Mouse (Mus musculus) liver, embryonic 16.5 days (tissue): ENCODE measurements at regions not wholly inside any gene's neighbourhood (a gene's known extent, or its start where the extent isn't known, plus 50 kb on each side); places are given as distances from the start of the nearest gene placed in this dataset.

Experiments used
- ATAC-seq: fragments of 200-750 bp; cut with Nextera tagmentation; 2 replicates; pipeline ENCODE4 v1.8.0; 2017; ENCODE audit warnings: low read depth, mild to moderate bottlenecking, moderate number of reproducible peaks, moderate library complexity
- H3K27ac ChIP-seq: fragments of 300-500 bp; sonication (generic); 2 replicates; pipeline ENCODE4 v1.5.1; 2014; ENCODE audit warnings: mild to moderate bottlenecking, low read length
- H3K27me3 ChIP-seq: fragments of 300-500 bp; sonication (generic); 2 replicates; pipeline ENCODE4 v1.6.1; 2014; ENCODE audit warnings: low read depth, low read length, mixed read lengths; ENCODE audit not compliant: control insufficient read depth, insufficient read depth
- H3K36me3 ChIP-seq: fragments of 300-500 bp; sonication (generic); 2 replicates; pipeline ENCODE4 v1.6.1; 2014; ENCODE audit warnings: mild to moderate bottlenecking; ENCODE audit not compliant: control insufficient read depth, insufficient read depth
- H3K4me1 ChIP-seq: fragments of 300-500 bp; sonication (generic); 2 replicates; pipeline ENCODE4 v1.6.1; 2014; ENCODE audit warnings: low read depth, low read length, mixed read lengths; ENCODE audit not compliant: control insufficient read depth
- H3K4me2 ChIP-seq: fragments of 300-500 bp; sonication (generic); 2 replicates; pipeline ENCODE4 v1.6.1; 2014; ENCODE audit warnings: low read depth, low read length, mixed read lengths
- H3K4me3 ChIP-seq: fragments of 300-500 bp; sonication (generic); 2 replicates; pipeline ENCODE4 v1.5.1; 2014; ENCODE audit warnings: low read depth, mild to moderate bottlenecking, low read length
- H3K9ac ChIP-seq: fragments of 300-500 bp; sonication (generic); 2 replicates; pipeline ENCODE4 v1.6.1; 2014; ENCODE audit warnings: low read depth, low read length
- H3K9me3 ChIP-seq: fragments of 300-500 bp; sonication (generic); replicated peaks from 2 replicates; pipeline ENCODE4 v1.6.1; 2016; ENCODE audit warnings: low read length; ENCODE audit not compliant: control insufficient read depth
- WGBS: fragments of 180-500 bp; shearing (Covaris S2); extraction: QIAGEN DNeasy Blood & Tissue Kit; methylation state at CpG from one replicate; pipeline ENCODE4 v1.1.7; 2014; ENCODE audit not compliant: insufficient replicate concordance; 5-methylcytosine and 5-hydroxymethylcytosine counted together

DNA sequence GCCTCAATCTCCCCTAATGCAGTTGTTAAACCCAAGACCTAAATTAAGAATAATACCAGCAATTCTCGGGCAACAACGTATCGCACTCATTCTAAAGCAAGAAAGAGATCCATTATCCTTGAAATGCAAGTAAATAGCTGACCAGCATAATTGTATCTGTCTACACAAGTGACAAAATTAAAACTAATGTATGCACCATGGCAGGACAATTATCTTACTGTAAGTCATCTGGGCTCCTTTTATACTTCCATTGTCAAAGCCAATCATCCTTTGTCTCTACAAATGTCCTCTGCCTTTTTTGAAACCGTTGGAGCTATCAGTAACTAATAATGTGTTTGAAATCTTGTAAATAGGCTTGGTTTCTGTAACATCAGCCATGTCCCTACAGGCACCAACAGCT is 347.5 kb upstream of the Tenm4 start:
- Histone ChIP-seq H3K4me2 (no peak overlapping the region), H3K36me3 (no peaks in the 10 kb centered on the region), H3K27me3 (no peaks in the 10 kb centered on the region), H3K27ac (no peak overlapping the region), H3K9ac (no peak overlapping the region), H3K4me1 (no peaks in the 10 kb centered on the region), H3K9me3 (no peaks in the 10 kb centered on the region), H3K4me3 (no peak overlapping the region)
- ATAC-seq = no peak
- 62% methylated on average over 4 of the region's 4 CpGs for WGBS

DNA sequence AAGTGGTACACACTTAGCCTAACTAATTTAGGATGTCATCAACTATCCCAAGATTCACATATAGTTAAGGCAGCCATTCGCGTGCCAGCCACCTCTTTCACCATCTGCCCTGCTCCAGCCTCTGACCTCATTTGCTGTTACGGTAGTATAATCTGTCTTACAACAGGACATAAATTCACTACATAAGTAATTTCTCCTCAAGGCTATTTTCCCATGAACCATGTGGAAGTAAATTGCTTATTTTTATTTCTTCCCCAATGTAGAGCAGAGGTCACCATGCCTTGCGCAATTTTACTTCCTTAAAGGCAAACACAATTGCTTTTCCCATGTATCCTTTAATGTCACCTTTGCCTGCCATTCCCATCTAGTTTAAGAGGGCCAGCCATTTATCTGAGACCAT is 341.2 kb upstream of the Tenm4 start:
- Histone ChIP-seq H3K27me3 (no peaks in the 10 kb centered on the region), H3K4me1 (no peaks in the 10 kb centered on the region), H3K4me2 (no peak overlapping the region), H3K36me3 (no peaks in the 10 kb centered on the region), H3K9me3 (no peaks in the 10 kb centered on the region), H3K4me3 (no peak overlapping the region), H3K27ac (no peak overlapping the region), H3K9ac (no peak overlapping the region)
- 78% methylated on average over 4 of the region's 4 CpGs for WGBS
- ATAC-seq = no peak

DNA sequence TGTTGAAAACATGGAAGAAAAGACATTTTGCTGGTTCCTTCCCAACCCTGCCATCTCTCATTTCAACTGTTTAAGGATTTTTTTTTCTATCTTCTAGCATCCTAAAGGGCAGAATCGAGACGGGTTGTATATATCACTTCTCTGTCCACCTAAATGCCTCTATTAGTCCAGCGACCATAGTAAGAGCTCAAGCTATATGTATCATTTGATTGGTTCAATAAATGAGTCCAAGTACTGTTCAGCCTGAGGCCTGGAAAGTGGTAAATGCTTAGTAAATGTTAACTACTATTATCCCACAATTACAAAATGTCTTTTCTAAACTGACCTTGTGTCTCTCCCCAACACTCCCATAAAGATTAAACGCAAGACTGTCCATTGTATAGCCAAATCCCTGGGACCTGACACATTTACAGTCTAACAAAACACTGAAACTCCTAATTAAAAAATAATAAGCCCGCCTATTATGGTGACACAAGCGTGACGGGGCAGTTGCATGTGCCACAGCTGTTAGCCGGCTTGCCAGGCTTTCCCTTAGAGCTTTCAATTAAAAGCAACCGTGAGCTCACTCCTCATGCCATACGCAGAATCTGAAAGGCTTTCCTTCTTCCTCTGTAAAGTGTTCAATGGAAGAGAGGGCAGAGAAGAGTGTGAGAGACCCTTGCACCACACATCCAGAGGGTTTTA is 336.7 kb upstream of the Tenm4 start:
- 71% methylated on average over 10 of the region's 10 CpGs for WGBS
- H3K4me3 ChIP-seq = no peak overlapping the region
- no peaks in the 10 kb centered on the region for H3K27me3 ChIP-seq
- no peaks in the 10 kb centered on the region for H3K9me3 ChIP-seq
- no peak overlapping the region for H3K4me2 ChIP-seq
- no peak for ATAC-seq
- no peak overlapping the region for H3K27ac ChIP-seq
- H3K36me3 ChIP-seq = no peaks in the 10 kb centered on the region
- no peak overlapping the region for H3K9ac ChIP-seq
- H3K4me1 ChIP-seq = no peaks in the 10 kb centered on the region

- Histone ChIP-seq H3K4me1 (no peaks in the 10 kb centered on the region), H3K36me3 (no peaks in the 10 kb centered on the region), H3K9me3 (no peaks in the 10 kb centered on the region), H3K27ac (no peak overlapping the region), H3K4me2 (no peak overlapping the region), H3K4me3 (no peak overlapping the region), H3K9ac (no peak overlapping the region), H3K27me3 (no peaks in the 10 kb centered on the region)
- no peak for ATAC-seq
- WGBS = 62% methylated on average over 2 of the region's 2 CpGs
These were observed 330.6 kb upstream of the Tenm4 start for GRCm38 (mm10) chr7:95840476-95840875.

DNA sequence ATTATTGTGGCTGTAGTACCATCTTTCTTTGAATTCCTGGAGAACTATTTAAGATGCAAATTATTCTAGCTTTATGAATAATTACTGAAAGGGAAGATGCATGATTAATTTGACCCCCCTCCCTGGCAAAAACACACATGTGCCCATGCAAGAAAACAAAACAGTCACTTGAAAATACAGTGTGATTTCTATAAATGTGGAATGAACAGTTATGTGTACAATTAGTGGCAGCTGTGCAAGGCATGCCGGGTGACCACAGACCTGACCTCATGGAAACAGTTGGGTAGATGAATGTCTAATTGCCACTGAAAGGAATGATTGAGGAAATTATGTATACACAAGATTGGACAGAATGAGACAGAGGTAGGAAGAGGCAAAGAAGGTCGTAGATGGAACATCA is 321.2 kb upstream of the Tenm4 start:
- Histone ChIP-seq H3K4me2 (no peak overlapping the region), H3K9me3 (no peaks in the 10 kb centered on the region), H3K4me1 (no peaks in the 10 kb centered on the region), H3K27me3 (no peaks in the 10 kb centered on the region), H3K4me3 (no peak overlapping the region), H3K9ac (no peak overlapping the region), H3K36me3 (no peaks in the 10 kb centered on the region), H3K27ac (no peak overlapping the region)
- 49% methylated on average over 2 of the region's 2 CpGs for WGBS
- no peak for ATAC-seq

GRCm38 (mm10) chr7:95852630-95853029 is 318.4 kb upstream of the Tenm4 start:
- no peaks in the 10 kb centered on the region for H3K27me3 ChIP-seq
- no peaks in the 10 kb centered on the region for H3K4me1 ChIP-seq
- H3K9ac ChIP-seq = no peak overlapping the region
- H3K4me3 ChIP-seq = no peak overlapping the region
- no peak overlapping the region for H3K4me2 ChIP-seq
- H3K27ac ChIP-seq = no peak overlapping the region
- ATAC-seq = no peak
- H3K9me3 ChIP-seq = no peaks in the 10 kb centered on the region
- H3K36me3 ChIP-seq = no peaks in the 10 kb centered on the region
- whole genome bisulfite sequencing = 54% methylated on average over 6 of the region's 6 CpGs

- ATAC-seq = peak; percentile 67
- no peak overlapping the region for H3K4me2 ChIP-seq
- H3K36me3 ChIP-seq = no peaks in the 10 kb centered on the region
- no peaks in the 10 kb centered on the region for H3K9me3 ChIP-seq
- 44% methylated on average over 6 of the region's 6 CpGs for WGBS
- H3K27ac ChIP-seq = no peak overlapping the region
- no peak overlapping the region for H3K4me3 ChIP-seq
- no peaks in the 10 kb centered on the region for H3K4me1 ChIP-seq
- no peaks in the 10 kb centered on the region for H3K27me3 ChIP-seq
- no peak overlapping the region for H3K9ac ChIP-seq
These were observed 317.7 kb upstream of the Tenm4 start for GRCm38 (mm10) chr7:95853225-95853812.

DNA sequence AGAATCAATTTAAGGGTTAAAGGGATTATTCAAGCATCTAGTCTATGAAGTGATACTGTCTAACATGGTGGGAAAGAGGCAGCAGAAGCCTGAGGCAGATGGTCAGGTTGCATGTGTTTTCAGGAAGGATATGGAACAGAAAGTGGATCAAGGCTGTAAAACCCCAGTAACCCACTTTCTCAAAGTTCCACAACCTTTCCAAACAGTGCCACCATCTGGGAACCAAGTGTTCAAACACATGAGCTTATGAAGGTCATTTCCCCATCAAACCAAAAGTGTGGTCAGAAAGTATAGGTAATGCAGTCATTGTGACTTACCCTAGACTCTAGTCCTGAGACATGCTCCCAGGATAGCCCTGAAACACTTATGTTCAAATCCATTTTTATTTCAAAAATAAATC is 312.8 kb upstream of the Tenm4 start:
- H3K36me3 ChIP-seq = no peaks in the 10 kb centered on the region
- H3K9ac ChIP-seq = no peak overlapping the region
- no peaks in the 10 kb centered on the region for H3K4me1 ChIP-seq
- no peak overlapping the region for H3K4me3 ChIP-seq
- no peaks in the 10 kb centered on the region for H3K27me3 ChIP-seq
- H3K9me3 ChIP-seq = no peaks in the 10 kb centered on the region
- no peak for ATAC-seq
- H3K4me2 ChIP-seq = no peak overlapping the region
- no peak overlapping the region for H3K27ac ChIP-seq

- Histone ChIP-seq H3K9me3 (no peaks in the 10 kb centered on the region; the same call in 1 of the 2 replicates), H3K4me3 (no peak overlapping the region), H3K36me3 (no peaks in the 10 kb centered on the region), H3K9ac (no peak overlapping the region), H3K27ac (no peak overlapping the region), H3K4me1 (no peaks in the 10 kb centered on the region), H3K27me3 (no peaks in the 10 kb centered on the region), H3K4me2 (no peak overlapping the region)
- WGBS = 24% methylated on average over 3 of the region's 3 CpGs
- no peak for ATAC-seq
These were observed 306.8 kb upstream of the Tenm4 start for GRCm38 (mm10) chr7:95864233-95864632.
